Mouse (Mus musculus): Measurements from ENCODE around the gene Naa16. TPM values are rescaled to one million over a fixed set of nuclear protein-coding genes. Genes with fewer than 3 reads are reported as not detected.

The Naa16 gene
- polyA plus RNA-seq, 1 experiment from 2014 or later: 22.9 TPM

GRCm38 (mm10) chr14:79278927-79279326 is 111.7 kb downstream of the Naa16 start:
- Histone ChIP-seq H3K36me3 (ENCODE audit: control insufficient read depth, insufficient read depth, low read length) (no peaks in the 10 kb centered on the region), H3K4me2 (ENCODE audit: low read length) (no peak overlapping the region), H3K4me1 (ENCODE audit: control insufficient read depth, insufficient read depth, low read length) (no peaks in the 10 kb centered on the region), H3K4me3 (ENCODE audit: low read depth, low read length) (no peak overlapping the region), H3K9me3 (replicated peaks; ENCODE audit: control insufficient read depth, low read length) (no peaks in the 10 kb centered on the region), H3K27ac (ENCODE audit: low read depth, low read length) (no peak overlapping the region), H3K9ac (ENCODE audit: low read length) (no peak overlapping the region), H3K27me3 (replicated peaks; ENCODE audit: control insufficient read depth, insufficient read depth, low read length) (no peaks in the 10 kb centered on the region)
- ATAC-seq (no peak), DNase-seq (ENCODE audit: low spot score) (no peak)
- WGBS: 94% methylated on average over 4 of the region's 4 CpGs

- WGBS: 52% methylated on average over 7 of the region's 7 CpGs
- H3K27me3 ChIP-seq (replicated peaks; ENCODE audit: control insufficient read depth, insufficient read depth, low read length): no peaks in the 10 kb centered on the region
- no peaks in the 10 kb centered on the region for H3K36me3 ChIP-seq (ENCODE audit: control insufficient read depth, insufficient read depth, low read length)
- H3K9me3 ChIP-seq (replicated peaks; ENCODE audit: control insufficient read depth, low read length): no peaks in the 10 kb centered on the region
- H3K9ac ChIP-seq (ENCODE audit: low read length): no peak overlapping the region
- H3K27ac ChIP-seq (ENCODE audit: low read depth, low read length): no peak overlapping the region
- no peak overlapping the region for H3K4me2 ChIP-seq (ENCODE audit: low read length)
- no peak overlapping the region for H3K4me3 ChIP-seq (ENCODE audit: low read depth, low read length)
- H3K4me1 ChIP-seq (ENCODE audit: control insufficient read depth, insufficient read depth, low read length): no peaks in the 10 kb centered on the region
- DNase-seq (ENCODE audit: low spot score) (no peak), ATAC-seq (no peak)
Measured at GRCm38 (mm10) chr14:79277922-79278321, 112.7 kb downstream of the Naa16 start.

- Histone ChIP-seq H3K4me2 (ENCODE audit: low read length) (no peak overlapping the region), H3K4me1 (ENCODE audit: control insufficient read depth, insufficient read depth, low read length) (no peaks in the 10 kb centered on the region), H3K9me3 (replicated peaks; ENCODE audit: control insufficient read depth, low read length) (no peaks in the 10 kb centered on the region), H3K36me3 (ENCODE audit: control insufficient read depth, insufficient read depth, low read length) (no peaks in the 10 kb centered on the region), H3K27me3 (replicated peaks; ENCODE audit: control insufficient read depth, insufficient read depth, low read length) (no peaks in the 10 kb centered on the region), H3K27ac (ENCODE audit: low read depth, low read length) (no peak overlapping the region), H3K9ac (ENCODE audit: low read length) (no peak overlapping the region), H3K4me3 (ENCODE audit: low read depth, low read length) (no peak overlapping the region)
- 80% methylated on average over 8 of the region's 8 CpGs for WGBS
- DNase-seq (ENCODE audit: low spot score): no peak
- no peak for ATAC-seq
Measured at GRCm38 (mm10) chr14:79275870-79276395, 114.6 kb downstream of the Naa16 start.

DNA sequence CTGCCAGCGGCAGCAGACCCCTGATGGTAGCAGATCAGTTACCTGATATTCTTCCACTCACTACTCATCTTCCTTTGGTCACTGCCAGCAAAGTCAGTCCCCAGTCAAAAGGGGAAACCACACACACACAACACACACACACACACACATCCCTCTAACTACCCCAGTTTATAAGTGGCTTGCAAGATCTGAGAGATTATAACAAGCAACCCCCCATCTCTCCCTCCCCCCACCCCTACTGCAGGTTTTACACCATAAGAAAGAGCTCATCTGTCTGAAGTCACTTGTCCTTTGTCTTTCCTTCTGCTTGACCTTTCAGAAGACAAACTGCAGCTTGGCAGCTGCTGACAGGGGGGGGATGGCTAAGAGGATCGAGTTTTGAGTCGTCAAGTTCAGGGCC is 115.1 kb downstream of the Naa16 start:
- Histone ChIP-seq H3K4me2 (ENCODE audit: low read length) (no peak overlapping the region), H3K27me3 (replicated peaks; ENCODE audit: control insufficient read depth, insufficient read depth, low read length) (no peaks in the 10 kb centered on the region), H3K36me3 (ENCODE audit: control insufficient read depth, insufficient read depth, low read length) (no peaks in the 10 kb centered on the region), H3K27ac (ENCODE audit: low read depth, low read length) (no peak overlapping the region), H3K4me3 (ENCODE audit: low read depth, low read length) (no peak overlapping the region), H3K4me1 (ENCODE audit: control insufficient read depth, insufficient read depth, low read length) (no peaks in the 10 kb centered on the region), H3K9me3 (replicated peaks; ENCODE audit: control insufficient read depth, low read length) (no peaks in the 10 kb centered on the region), H3K9ac (ENCODE audit: low read length) (no peak overlapping the region)
- 62% methylated on average over 3 of the region's 3 CpGs for WGBS
- ATAC-seq: no peak
- no peak for DNase-seq (ENCODE audit: low spot score)

Other genes starting within 250 kb of the Naa16 start
- gene Zfp957, start 143.4 kb downstream of the Naa16 start, polyA plus RNA-seq (2014; fragmentation: Nextera tagmentation; extraction: Ambion mirVana): not detected in 2 replicates
- 68.7 and 81.5 TPM in 2 replicates for gene Rgcc, start 89.1 kb downstream of the Naa16 start, polyA plus RNA-seq (2014; fragmentation: Nextera tagmentation; extraction: Ambion mirVana)
- 11.3 and 13.4 TPM in 2 replicates for gene Mtrf1, start 7.0 kb upstream of the Naa16 start, polyA plus RNA-seq (2014; fragmentation: Nextera tagmentation; extraction: Ambion mirVana)
- gene Kbtbd7, start 35.7 kb upstream of the Naa16 start, polyA plus RNA-seq (2014; fragmentation: Nextera tagmentation; extraction: Ambion mirVana): 22.9 and 28.1 TPM in 2 replicates
- gene Kbtbd6, start 61.1 kb upstream of the Naa16 start, polyA plus RNA-seq (2014; fragmentation: Nextera tagmentation; extraction: Ambion mirVana): 3.0 and 3.1 TPM in 2 replicates
- gene Elf1, start 90.4 kb upstream of the Naa16 start, polyA plus RNA-seq (2014; fragmentation: Nextera tagmentation; extraction: Ambion mirVana): 1.9 and 2.7 TPM in 2 replicates
- 43.9 and 48.6 TPM in 2 replicates for gene Wbp4, start 90.7 kb upstream of the Naa16 start, polyA plus RNA-seq (2014; fragmentation: Nextera tagmentation; extraction: Ambion mirVana)
- gene Sugt1, start 196.9 kb upstream of the Naa16 start, polyA plus RNA-seq (2014; fragmentation: Nextera tagmentation; extraction: Ambion mirVana): 134 and 149 TPM in 2 replicates